Mouse (Mus musculus) MEL (cell line): ENCODE measurements at regions not wholly inside any gene's neighbourhood (a gene's known extent, or its start where the extent isn't known, plus 50 kb on each side); places are given as distances from the start of the nearest gene placed in this dataset.

Experiments used
- DNase-seq: peaks from one replicate; pipeline ENCODE4 v3.0.0; 2011; ENCODE audit warnings: low read depth, low spot score
- H3K27ac ChIP-seq: 2 replicates; pipeline ENCODE4 v1.5.1; 2012; ENCODE audit warnings: low read depth, mild to moderate bottlenecking, control low read depth, low read length, moderate library complexity; ENCODE audit not compliant: control insufficient read depth
- H3K27me3 ChIP-seq, 2 experiments: fragments of 150-350 bp in 1 of 2; sonication (generic) in 1 of 2; 2 replicates each; pipeline ENCODE4 v1.6.1; 2012; ENCODE audit warnings: low read length in 2 of 2, mild to moderate bottlenecking in 2 of 2, improper control_type of control experiment in 1 of 2, moderate library complexity in 1 of 2; ENCODE audit not compliant: insufficient read depth in 2 of 2, control insufficient read depth in 1 of 2
- H3K36me3 ChIP-seq, 2 experiments: 2 replicates each; pipeline ENCODE4 v1.6.1; 2012 to 2014; ENCODE audit warnings: low read length in 2 of 2, improper control_type of control experiment in 1 of 2, inconsistent platforms in 1 of 2, mild to moderate bottlenecking in 1 of 2; ENCODE audit not compliant: insufficient read depth in 2 of 2, control insufficient read depth in 1 of 2
- H3K4me1 ChIP-seq, 2 experiments: fragments of 150-350 bp in 1 of 2; sonication (generic) in 1 of 2; 2 replicates each; pipeline ENCODE4 v1.6.1; 2012; ENCODE audit warnings: low read length in 2 of 2, improper control_type of control experiment in 1 of 2, mild to moderate bottlenecking in 1 of 2; ENCODE audit not compliant: insufficient read depth in 2 of 2, control insufficient read depth in 1 of 2
- H3K4me3 ChIP-seq, 2 experiments: fragments of 150-350 bp in 1 of 2; sonication (generic) in 1 of 2; 2 replicates each; pipeline ENCODE4 v1.5.1; 2012; ENCODE audit warnings: low read depth in 2 of 2, low read length in 2 of 2, mild to moderate bottlenecking in 2 of 2, moderate library complexity in 2 of 2, control low read depth in 1 of 2, improper control_type of control experiment in 1 of 2; ENCODE audit not compliant: control insufficient read depth in 1 of 2, insufficient read depth in 1 of 2
- H3K79me2 ChIP-seq: 2 replicates; pipeline ENCODE4 v1.6.1; 2012; ENCODE audit warnings: mild to moderate bottlenecking, low read length, moderate library complexity; ENCODE audit not compliant: control insufficient read depth, poor library complexity, insufficient read depth
- H3K9ac ChIP-seq: 2 replicates; pipeline ENCODE4 v1.6.1; 2012; ENCODE audit warnings: low read depth, mild to moderate bottlenecking, control low read depth, low read length, moderate library complexity; ENCODE audit not compliant: control insufficient read depth, poor library complexity, severe bottlenecking
- H3K9me3 ChIP-seq: fragments of 150-350 bp; sonication (generic); replicated peaks from 2 replicates; pipeline ENCODE4 v1.6.1; 2012; ENCODE audit warnings: mild to moderate bottlenecking, low read length, improper control_type of control experiment, moderate library complexity; ENCODE audit not compliant: insufficient read depth
- BHLHE40 ChIP-seq: IDR thresholded peaks from 2 replicates; pipeline ENCODE4 v1.6.1; 2012; ENCODE audit warnings: low read depth, mild to moderate bottlenecking, inconsistent platforms, low read length, improper control_type of control experiment, borderline replicate concordance
- CHD1 ChIP-seq: IDR thresholded peaks from 2 replicates; pipeline ENCODE4 v1.6.1; 2012; ENCODE audit warnings: low read depth, mild to moderate bottlenecking, inconsistent platforms, low read length, improper control_type of control experiment
- CHD2 ChIP-seq: IDR thresholded peaks from 2 replicates; pipeline ENCODE4 v1.6.1; 2011; ENCODE audit warnings: low read length, improper control_type of control experiment
- CTCF ChIP-seq, 3 experiments: IDR thresholded peaks in 2 of 3; conservative IDR thresholded peaks in 1 of 3; 2 replicates each; pipeline ENCODE4 v1.5.1; 2011 to 2012; ENCODE audit warnings: low read length in 3 of 3, low read depth in 2 of 3, mild to moderate bottlenecking in 2 of 3, improper control_type of control experiment in 1 of 3, inconsistent platforms in 1 of 3, mixed read lengths in 1 of 3, moderate library complexity in 1 of 3; ENCODE audit not compliant: control insufficient read depth in 1 of 3, insufficient read depth in 1 of 3, poor library complexity in 1 of 3, severe bottlenecking in 1 of 3
- E2F4 ChIP-seq: IDR thresholded peaks from 2 replicates; pipeline ENCODE4 v1.6.1; 2011; ENCODE audit warnings: low read depth, low read length, improper control_type of control experiment, borderline replicate concordance
- EP300 ChIP-seq, 2 experiments: IDR thresholded peaks; 2 replicates each; pipeline ENCODE4 v1.6.1; 2011; ENCODE audit warnings: improper control_type of control experiment in 2 of 2, low read length in 2 of 2, low read depth in 1 of 2, mild to moderate bottlenecking in 1 of 2
- ETS1 ChIP-seq: IDR thresholded peaks from 2 replicates; pipeline ENCODE4 v1.6.1; 2012; ENCODE audit warnings: low read depth, mild to moderate bottlenecking, inconsistent platforms, low read length, improper control_type of control experiment, moderate library complexity
- GABPA ChIP-seq: IDR thresholded peaks from 2 replicates; pipeline ENCODE4 v1.6.1; 2012; ENCODE audit warnings: low read depth, mild to moderate bottlenecking, inconsistent platforms, low read length, improper control_type of control experiment, moderate library complexity
- GATA1 ChIP-seq: IDR thresholded peaks from 2 replicates; pipeline ENCODE4 v1.6.1; 2011; ENCODE audit warnings: low read depth, low read length, improper control_type of control experiment
- JUND ChIP-seq: IDR thresholded peaks from 2 replicates; pipeline ENCODE4 v1.6.1; 2011; ENCODE audit warnings: low read depth, mild to moderate bottlenecking, improper control_type of control experiment, low read length
- KAT2A ChIP-seq: conservative IDR thresholded peaks from 2 replicates; pipeline ENCODE4 v1.6.1; 2012; ENCODE audit warnings: low read depth, low read length, improper control_type of control experiment, inconsistent platforms
- MAFK ChIP-seq: IDR thresholded peaks from 2 replicates; pipeline ENCODE4 v1.6.1; 2011; ENCODE audit warnings: low read depth, mild to moderate bottlenecking, low read length, improper control_type of control experiment, borderline replicate concordance
- MAX ChIP-seq: IDR thresholded peaks from 2 replicates; pipeline ENCODE4 v1.6.1; 2011; ENCODE audit warnings: low read length, improper control_type of control experiment
- MAZ ChIP-seq: IDR thresholded peaks from 2 replicates; pipeline ENCODE4 v1.6.1; 2012; ENCODE audit warnings: low read depth, mild to moderate bottlenecking, inconsistent platforms, low read length, improper control_type of control experiment
- MXI1 ChIP-seq: IDR thresholded peaks from 2 replicates; pipeline ENCODE4 v1.6.1; 2011; ENCODE audit warnings: mild to moderate bottlenecking, low read depth, low read length, improper control_type of control experiment
- MYB ChIP-seq: IDR thresholded peaks from 2 replicates; pipeline ENCODE4 v1.6.1; 2011; ENCODE audit warnings: mild to moderate bottlenecking, low read depth, low read length, improper control_type of control experiment
- POLR2A ChIP-seq, 2 experiments: IDR thresholded peaks; 2 replicates each; pipeline ENCODE4 v1.6.1; 2011 to 2012; ENCODE audit warnings: low read length in 2 of 2, mild to moderate bottlenecking in 2 of 2, control low read depth in 1 of 2, improper control_type of control experiment in 1 of 2, low read depth in 1 of 2, moderate library complexity in 1 of 2; ENCODE audit not compliant: control insufficient read depth in 1 of 2, insufficient read depth in 1 of 2, poor library complexity in 1 of 2
- POLR2AphosphoS2 ChIP-seq: IDR thresholded peaks from 2 replicates; pipeline ENCODE4 v1.6.1; 2011; ENCODE audit warnings: low read length, improper control_type of control experiment
- RCOR1 ChIP-seq: IDR thresholded peaks from 2 replicates; pipeline ENCODE4 v1.6.1; 2012; ENCODE audit warnings: low read depth, mild to moderate bottlenecking, inconsistent platforms, low read length, improper control_type of control experiment
- SIN3A ChIP-seq: IDR thresholded peaks from 2 replicates; pipeline ENCODE4 v1.6.1; 2012; ENCODE audit warnings: low read length, improper control_type of control experiment, inconsistent platforms
- SMC3 ChIP-seq: IDR thresholded peaks from 2 replicates; pipeline ENCODE4 v1.6.1; 2011; ENCODE audit warnings: low read depth, low read length, improper control_type of control experiment
- TAL1 ChIP-seq: IDR thresholded peaks from 2 replicates; pipeline ENCODE4 v1.6.1; 2012; ENCODE audit warnings: mild to moderate bottlenecking, inconsistent platforms, low read length, moderate library complexity, mixed read lengths
- TBP ChIP-seq: IDR thresholded peaks from 2 replicates; pipeline ENCODE4 v1.8.0; 2011; ENCODE audit warnings: low read depth, low read length, improper control_type of control experiment
- TCF12 ChIP-seq: IDR thresholded peaks from 2 replicates; pipeline ENCODE4 v1.6.1; 2014; ENCODE audit warnings: low read depth, mild to moderate bottlenecking, inconsistent platforms, low read length, improper control_type of control experiment, moderate library complexity
- UBTF ChIP-seq: IDR thresholded peaks from 2 replicates; pipeline ENCODE4 v1.6.1; 2012; ENCODE audit warnings: low read depth, mild to moderate bottlenecking, inconsistent platforms, low read length, improper control_type of control experiment, moderate library complexity, borderline replicate concordance; ENCODE audit not compliant: insufficient read depth
- ZC3H11A ChIP-seq: IDR thresholded peaks from 2 replicates; pipeline ENCODE4 v1.6.1; 2012; ENCODE audit warnings: low read depth, mild to moderate bottlenecking, inconsistent platforms, low read length, improper control_type of control experiment

- no peaks in the 10 kb centered on the region for H3K9me3 ChIP-seq
- no peak for DNase-seq
- no peak overlapping the region for H3K27ac ChIP-seq
- no peaks in the 10 kb centered on the region for H3K4me1 ChIP-seq
- H3K4me3 ChIP-seq = no peak overlapping the region
- no peaks in the 10 kb centered on the region for H3K27me3 ChIP-seq
- no peak overlapping the region for H3K9ac ChIP-seq
- no peaks in the 10 kb centered on the region for H3K79me2 ChIP-seq
- no peaks in the 10 kb centered on the region for H3K36me3 ChIP-seq
- no peak for TF ChIP-seq TBP
- no peak for TF ChIP-seq POLR2A (IDR thresholded peaks at IDR 0.05; ENCODE audit: control insufficient read depth in 1 of 2, insufficient read depth in 1 of 2, low read depth in 1 of 2, low read length in 2 of 2, poor library complexity in 1 of 2)
- no peak for TF ChIP-seq ZC3H11A
- TF ChIP-seq POLR2AphosphoS2 = no peak
- TF ChIP-seq TAL1 = no peak
- TF ChIP-seq EP300 (IDR thresholded peaks at IDR 0.05; ENCODE audit: low read depth in 1 of 2, low read length in 2 of 2) = no peak
- no peak for TF ChIP-seq MAFK
- no peak for TF ChIP-seq RCOR1
- TF ChIP-seq BHLHE40 = no peak
- TF ChIP-seq SIN3A = no peak
- TF ChIP-seq CHD2 = no peak
- TF ChIP-seq CTCF (IDR thresholded peaks at IDR 0.05 in 2 of 3, conservative IDR thresholded peaks at IDR 0.05 in 1 of 3; ENCODE audit: control insufficient read depth in 1 of 3, insufficient read depth in 1 of 3, low read depth in 2 of 3, low read length in 3 of 3, poor library complexity in 1 of 3, severe bottlenecking in 1 of 3) = no peak
- no peak for TF ChIP-seq CHD1
- TF ChIP-seq GATA1 = no peak
Measured at GRCm38 (mm10) chr1:121771444-121771843, 203.7 kb upstream of the Ddx18 start.

GRCm38 (mm10) chr1:121770936-121771335 is 203.1 kb upstream of the Ddx18 start:
- H3K79me2 ChIP-seq = no peaks in the 10 kb centered on the region
- no peak for DNase-seq

DNA sequence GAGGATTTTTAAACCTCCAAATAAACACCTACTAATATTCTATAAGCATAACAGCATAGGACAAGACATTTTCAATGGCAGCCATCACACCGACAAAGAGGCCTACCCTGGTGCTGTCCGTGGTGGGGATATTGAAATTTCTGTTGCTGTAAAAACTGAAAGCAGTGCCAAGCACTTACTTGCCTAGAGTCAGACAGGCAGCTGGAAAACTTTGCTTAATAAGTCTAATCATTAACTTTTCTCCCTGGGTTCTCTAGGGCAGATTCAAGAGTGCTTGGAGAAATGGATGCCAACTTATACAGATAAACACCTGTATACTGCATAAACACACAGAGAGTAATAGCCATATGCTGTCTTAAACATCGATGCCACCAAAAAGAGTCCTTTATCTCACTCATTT is 192.3 kb upstream of the Ddx18 start:
- H3K79me2 ChIP-seq = no peaks in the 10 kb centered on the region
- H3K27me3 ChIP-seq = no peaks in the 10 kb centered on the region
- H3K36me3 ChIP-seq = no peaks in the 10 kb centered on the region
- no peaks in the 10 kb centered on the region for H3K9me3 ChIP-seq
- DNase-seq = no peak
- H3K4me3 ChIP-seq = no peak overlapping the region
- H3K27ac ChIP-seq = no peak overlapping the region
- no peak overlapping the region for H3K9ac ChIP-seq
- no peak for TF ChIP-seq MAX
- TF ChIP-seq ETS1 = no peak
- no peak for TF ChIP-seq E2F4
- TF ChIP-seq TAL1 = no peak
- no peak for TF ChIP-seq POLR2AphosphoS2
- TF ChIP-seq MAZ = no peak
- no peak for TF ChIP-seq POLR2A (IDR thresholded peaks at IDR 0.05; ENCODE audit: control insufficient read depth in 1 of 2, insufficient read depth in 1 of 2, low read depth in 1 of 2, low read length in 2 of 2, poor library complexity in 1 of 2)
- no peak for TF ChIP-seq MAFK
- no peak for TF ChIP-seq KAT2A
- TF ChIP-seq SMC3 = no peak
- no peak for TF ChIP-seq GATA1
- no peak for TF ChIP-seq GABPA
- no peak for TF ChIP-seq MYB
- no peak for TF ChIP-seq MXI1
- H3K4me1 ChIP-seq = no peaks in the 10 kb centered on the region

More at GRCm38 (mm10) chr1:121770936-121771335, 203.1 kb upstream of the Ddx18 start:
- Histone ChIP-seq H3K4me1 (no peaks in the 10 kb centered on the region), H3K4me3 (no peak overlapping the region), H3K9ac (no peak overlapping the region), H3K9me3 (no peaks in the 10 kb centered on the region), H3K27ac (no peak overlapping the region), H3K36me3 (no peaks in the 10 kb centered on the region), H3K27me3 (no peaks in the 10 kb centered on the region)
- no peak for TF ChIP-seq E2F4
- no peak for TF ChIP-seq UBTF
- no peak for TF ChIP-seq CHD1
- TF ChIP-seq JUND = no peak
- no peak for TF ChIP-seq MXI1
- TF ChIP-seq TCF12 = no peak
- TF ChIP-seq, all 39 proteins: peak for 0
